Mouse (Mus musculus) heart, embryonic 15.5 days (tissue): ENCODE data around the gene Metap2. TPM values are rescaled to one million over a fixed set of nuclear protein-coding genes. Genes with fewer than 3 reads are reported as not detected.
A peak's percentile ranks its signal among the peaks of the same experiment; 100 is the strongest.

ENCODE experiments used
- ATAC-seq: fragments of 200-750 bp; cut with Nextera tagmentation; replicated peaks from 2 replicates; pipeline ENCODE4 v1.8.0; 2017; ENCODE audit warnings: low read depth, moderate TSS enrichment; ENCODE audit not compliant: insufficient number of reproducible peaks, insufficient read depth, low FRiP score
- H3K27ac ChIP-seq: fragments of 300-500 bp; sonication (generic); 2 replicates; pipeline ENCODE4 v1.5.1; 2015; ENCODE audit warnings: mild to moderate bottlenecking, inconsistent platforms
- H3K27me3 ChIP-seq: fragments of 300-500 bp; sonication (generic); 2 replicates; pipeline ENCODE4 v1.6.1; 2015; ENCODE audit warnings: inconsistent platforms
- H3K36me3 ChIP-seq: fragments of 300-500 bp; sonication (generic); 2 replicates; pipeline ENCODE4 v1.6.1; 2015; ENCODE audit warnings: mild to moderate bottlenecking, inconsistent platforms
- H3K4me1 ChIP-seq: fragments of 300-500 bp; sonication (generic); replicated peaks from 2 replicates; pipeline ENCODE4 v1.6.1; 2015; ENCODE audit warnings: inconsistent platforms
- H3K4me2 ChIP-seq: fragments of 300-500 bp; sonication (generic); 2 replicates; pipeline ENCODE4 v1.6.1; 2015; ENCODE audit warnings: inconsistent platforms, mild to moderate bottlenecking, moderate library complexity
- H3K4me3 ChIP-seq: fragments of 300-500 bp; sonication (generic); 2 replicates; pipeline ENCODE4 v1.5.1; 2015; ENCODE audit warnings: mild to moderate bottlenecking, inconsistent platforms
- H3K9ac ChIP-seq: fragments of 300-500 bp; sonication (generic); 2 replicates; pipeline ENCODE4 v1.6.1; 2015; ENCODE audit warnings: mild to moderate bottlenecking, inconsistent platforms
- H3K9me3 ChIP-seq: fragments of 300-500 bp; sonication (generic); replicated peaks from 2 replicates; pipeline ENCODE4 v1.6.1; 2016; ENCODE audit warnings: inconsistent platforms
- WGBS: fragments of 180-500 bp; shearing (Covaris S2); methylation state at CpG from one replicate; pipeline ENCODE4 v1.1.7; 2015; ENCODE audit warnings: mixed read lengths; 5-methylcytosine and 5-hydroxymethylcytosine counted together
- polyA plus RNA-seq: library from polyadenylated mRNA; unstranded; fragments of >200 nt; fragmentation: Nextera tagmentation; extraction: Ambion mirVana; gene quantifications from 2 replicates; pipeline ENCODE4 v1.2.1, GENCODE M21; 2015

The Metap2 gene
- polyA plus RNA-seq, 1 experiment from 2014 or later, result 156 TPM

DNA sequence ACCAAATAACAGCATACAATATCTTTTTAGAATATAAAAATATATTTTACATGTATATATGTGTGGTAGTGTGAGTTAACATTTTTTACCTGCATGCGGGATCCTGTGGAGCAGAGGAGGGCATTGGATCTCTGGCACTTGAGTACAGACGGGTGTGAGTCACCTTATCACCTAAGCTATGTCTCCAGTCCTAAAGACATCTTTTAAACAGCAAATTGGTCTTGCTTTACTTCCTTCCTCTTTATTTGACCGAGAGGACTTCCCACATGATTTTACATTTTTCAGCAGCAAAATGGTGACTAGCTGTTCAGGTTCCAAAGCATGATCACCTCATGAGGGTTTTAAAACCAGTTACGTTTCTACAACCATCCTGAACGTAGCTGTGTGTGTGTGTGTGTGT is 14.4 kb upstream of the Metap2 start:
- no peaks in the 10 kb centered on the region for H3K9me3 ChIP-seq
- no peaks in the 10 kb centered on the region for H3K27me3 ChIP-seq
- 63% methylated on average over 5 of the region's 5 CpGs for WGBS
- H3K4me3 ChIP-seq, result no peak overlapping the region
- H3K9ac ChIP-seq, result no peak overlapping the region
- peaks cover 4% of the 10 kb centered on the region; the same call in 1 of the 2 replicates for H3K4me1 ChIP-seq
- H3K4me2 ChIP-seq, result no peak overlapping the region
- no peak for ATAC-seq
- no peaks in the 10 kb centered on the region for H3K36me3 ChIP-seq
- no peak overlapping the region for H3K27ac ChIP-seq

DNA sequence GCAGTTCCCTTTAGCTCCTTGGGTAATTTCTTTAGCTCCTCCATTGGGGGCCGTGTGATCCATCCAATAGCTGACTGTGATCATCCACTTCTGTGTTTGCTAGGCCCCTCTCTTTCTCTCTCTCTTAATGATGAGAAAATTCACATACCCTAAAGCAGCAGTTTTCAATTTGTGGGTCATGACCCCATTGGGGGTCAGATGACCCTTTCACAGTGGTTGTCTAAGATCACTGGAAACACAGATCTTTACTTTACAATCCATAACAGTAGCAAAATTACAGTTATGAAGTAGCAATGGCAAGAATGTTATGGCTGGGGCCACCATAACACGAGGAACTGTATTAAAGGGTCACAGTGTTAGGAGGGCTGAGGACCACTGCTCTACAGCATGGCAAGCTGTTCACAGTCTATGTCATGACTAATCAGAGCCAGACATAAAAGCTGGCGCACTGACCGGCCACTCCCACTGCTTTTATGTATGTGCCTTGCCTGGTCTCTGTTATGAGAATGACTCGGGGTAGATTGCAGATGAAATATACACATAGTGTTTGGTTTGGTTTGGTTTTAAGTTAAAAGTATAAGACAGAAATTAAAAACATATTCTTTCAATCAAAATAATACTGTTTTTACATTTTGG is 13.0 kb upstream of the Metap2 start:
- Histone ChIP-seq H3K36me3 (no peaks in the 10 kb centered on the region), H3K9me3 (no peaks in the 10 kb centered on the region), H3K27ac (no peak overlapping the region), H3K4me1 (no peaks in the 10 kb centered on the region), H3K4me2 (no peak overlapping the region), H3K4me3 (no peak overlapping the region), H3K9ac (no peak overlapping the region), H3K27me3 (no peaks in the 10 kb centered on the region)
- WGBS, result 79% methylated on average over 5 of the region's 5 CpGs
- no peak for ATAC-seq

DNA sequence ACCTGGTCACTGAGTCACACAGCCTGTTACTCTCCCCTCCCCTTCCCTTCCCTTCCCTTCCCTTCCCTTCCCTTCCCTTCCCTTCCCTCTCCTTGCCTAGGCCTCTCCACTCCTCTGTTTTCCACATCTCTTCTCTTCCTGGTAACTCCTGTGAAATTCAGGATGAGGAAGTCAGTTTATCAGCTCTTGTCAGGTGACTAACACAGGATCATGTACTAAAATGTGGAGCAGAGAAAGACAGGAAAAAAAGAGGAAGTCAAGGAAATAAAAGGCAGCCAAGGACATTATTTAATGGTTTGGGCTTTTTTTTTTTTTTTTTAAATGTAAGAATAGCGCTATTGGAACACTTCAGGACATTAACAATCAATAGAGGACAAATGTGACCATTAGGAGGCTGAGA is 12.1 kb upstream of the Metap2 start:
- Histone ChIP-seq H3K9ac (no peak overlapping the region), H3K27ac (no peak overlapping the region), H3K4me2 (no peak overlapping the region), H3K4me3 (no peak overlapping the region), H3K4me1 (no peaks in the 10 kb centered on the region), H3K27me3 (no peaks in the 10 kb centered on the region), H3K36me3 (no peaks in the 10 kb centered on the region), H3K9me3 (no peaks in the 10 kb centered on the region)
- 92% methylated on average over 1 of the region's 1 CpGs for WGBS
- ATAC-seq, result no peak

GRCm38 (mm10) chr10:93908540-93908939 is 11.6 kb upstream of the Metap2 start:
- Histone ChIP-seq H3K4me3 (no peak overlapping the region), H3K4me2 (no peak overlapping the region), H3K4me1 (no peaks in the 10 kb centered on the region), H3K27ac (no peak overlapping the region), H3K9ac (no peak overlapping the region), H3K27me3 (no peaks in the 10 kb centered on the region), H3K36me3 (no peaks in the 10 kb centered on the region), H3K9me3 (no peaks in the 10 kb centered on the region)
- no peak for ATAC-seq
- WGBS, result 86% methylated on average over 7 of the region's 7 CpGs

DNA sequence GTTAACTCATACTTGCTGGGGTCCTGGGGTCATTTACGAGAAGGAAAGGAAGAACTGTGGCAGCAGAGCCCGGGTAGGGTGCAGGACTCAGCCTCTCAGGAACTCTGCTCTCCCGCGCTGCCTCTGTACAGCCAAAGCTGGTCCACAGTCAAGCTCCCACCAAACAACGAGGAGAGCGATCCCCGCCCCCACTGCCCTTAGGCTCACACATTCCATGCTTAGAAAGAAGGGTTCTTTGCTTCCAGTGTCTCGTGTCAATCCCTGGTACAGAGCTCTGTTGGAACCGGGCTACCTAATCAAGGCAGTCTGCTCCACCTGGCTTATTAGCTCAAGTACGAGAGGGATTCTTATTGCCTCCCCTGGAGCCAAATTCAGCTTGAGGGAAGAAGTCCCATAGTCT is 10.5 kb upstream of the Metap2 start:
- Histone ChIP-seq H3K27me3 (no peaks in the 10 kb centered on the region), H3K9me3 (no peaks in the 10 kb centered on the region), H3K4me1 (no peaks in the 10 kb centered on the region), H3K27ac (no peak overlapping the region), H3K36me3 (no peaks in the 10 kb centered on the region), H3K4me2 (no peak overlapping the region), H3K9ac (no peak overlapping the region), H3K4me3 (no peak overlapping the region)
- 54% methylated on average over 10 of the region's 10 CpGs for WGBS
- no peak for ATAC-seq

- Histone ChIP-seq H3K9me3 (no peaks in the 10 kb centered on the region), H3K4me2 (no peak overlapping the region), H3K9ac (no peak overlapping the region), H3K4me3 (no peak overlapping the region), H3K4me1 (no peaks in the 10 kb centered on the region), H3K27me3 (no peaks in the 10 kb centered on the region), H3K27ac (no peak overlapping the region), H3K36me3 (no peaks in the 10 kb centered on the region)
- WGBS, result 65% methylated on average over 11 of the region's 11 CpGs
- no peak for ATAC-seq
These were observed 3.0 kb upstream of the Metap2 start for GRCm38 (mm10) chr10:93899907-93900306.

DNA sequence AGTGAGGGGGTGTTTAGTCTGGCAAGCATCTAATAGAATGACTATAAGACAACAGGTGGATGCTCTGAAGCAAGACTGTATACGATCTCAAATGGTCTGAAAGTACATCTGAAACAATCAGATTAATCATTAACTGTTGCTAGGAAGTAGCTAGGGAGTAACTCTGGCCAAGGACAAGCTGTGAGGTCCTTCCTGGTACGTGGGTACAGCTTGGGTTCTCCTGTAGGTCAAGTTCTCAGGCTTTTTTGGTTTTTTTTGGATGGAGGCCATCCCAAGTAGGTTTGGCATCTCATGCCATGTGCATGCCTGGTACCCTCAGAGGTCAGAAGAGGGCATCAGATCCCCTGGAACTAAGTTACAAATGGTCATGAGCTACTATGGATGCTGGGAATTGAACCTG is 2.4 kb upstream of the Metap2 start:
- Histone ChIP-seq H3K4me1 (no peaks in the 10 kb centered on the region), H3K36me3 (no peaks in the 10 kb centered on the region), H3K27me3 (no peaks in the 10 kb centered on the region), H3K27ac (no peak overlapping the region), H3K4me2 (no peak overlapping the region), H3K4me3 (no peak overlapping the region), H3K9ac (no peak overlapping the region), H3K9me3 (no peaks in the 10 kb centered on the region)
- 59% methylated on average over 2 of the region's 2 CpGs for WGBS
- no peak for ATAC-seq

DNA sequence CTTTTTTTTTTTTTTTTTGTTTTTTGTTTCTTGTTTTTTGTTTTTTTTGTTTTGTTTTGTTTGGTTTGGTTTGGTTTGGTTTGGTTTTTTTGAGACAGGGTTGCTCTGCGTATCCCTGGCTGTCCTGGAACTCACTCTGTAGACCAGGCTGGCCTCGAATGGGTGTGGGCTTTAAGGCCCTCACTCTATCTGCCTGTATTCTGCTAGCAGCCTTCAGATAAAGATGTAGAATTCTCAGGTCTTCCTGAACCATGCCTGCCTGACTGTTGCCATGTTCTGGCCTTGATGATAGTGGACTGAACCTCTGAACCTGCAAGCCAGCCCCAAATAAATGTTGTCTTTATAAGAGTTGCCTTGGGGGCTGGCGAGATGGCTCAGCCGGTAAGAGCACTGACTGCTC is 4.3 kb downstream of the Metap2 start:
- no peak for ATAC-seq
- WGBS, result 82% methylated on average over 4 of the region's 4 CpGs

GRCm38 (mm10) chr10:93891031-93891430 is 5.9 kb downstream of the Metap2 start:
- no peak overlapping the region for H3K9ac ChIP-seq
- no peaks in the 10 kb centered on the region for H3K9me3 ChIP-seq
- H3K4me3 ChIP-seq, result no peak overlapping the region
- no peak overlapping the region for H3K27ac ChIP-seq
- 94% methylated on average over 1 of the region's 1 CpGs for WGBS
- H3K36me3 ChIP-seq, result peaks cover 4% of the 10 kb centered on the region
- no peak overlapping the region for H3K4me2 ChIP-seq
- H3K4me1 ChIP-seq, result peaks cover 11% of the 10 kb centered on the region
- no peaks in the 10 kb centered on the region for H3K27me3 ChIP-seq
- ATAC-seq, result no peak

More for the DNA sequence above, 4.3 kb downstream of the Metap2 start:
- no peak overlapping the region for H3K4me2 ChIP-seq
- no peaks in the 10 kb centered on the region for H3K27me3 ChIP-seq
- H3K27ac ChIP-seq, result no peak overlapping the region
- no peak overlapping the region for H3K4me3 ChIP-seq
- H3K9ac ChIP-seq, result no peak overlapping the region
- peaks cover 11% of the 10 kb centered on the region for H3K4me1 ChIP-seq
- H3K9me3 ChIP-seq, result no peaks in the 10 kb centered on the region
- H3K36me3 ChIP-seq, result no peaks in the 10 kb centered on the region

DNA sequence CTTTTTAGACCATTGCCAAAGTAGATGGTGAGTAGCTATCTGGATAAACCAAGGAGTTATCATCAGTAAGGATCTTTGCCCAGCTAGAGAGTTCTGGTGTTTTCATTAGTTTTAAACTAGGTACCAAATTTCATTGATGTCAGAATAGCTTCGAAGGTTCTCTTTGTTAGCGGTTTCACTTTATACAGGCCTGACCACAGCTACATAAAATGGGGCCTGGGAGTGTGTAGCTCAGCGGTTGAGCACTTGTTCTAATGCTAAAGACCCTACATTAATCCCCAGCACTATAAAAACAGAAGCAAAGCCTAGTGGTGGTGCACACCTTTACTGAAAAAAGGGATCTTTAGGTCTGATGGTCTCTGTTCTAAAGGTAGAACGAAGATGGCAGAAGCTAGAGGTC is 6.3 kb downstream of the Metap2 start:
- no peak for ATAC-seq
- no peak overlapping the region for H3K9ac ChIP-seq
- no peaks in the 10 kb centered on the region for H3K27me3 ChIP-seq
- no peaks in the 10 kb centered on the region for H3K9me3 ChIP-seq
- peak overlapping the region; percentile 99 for H3K4me3 ChIP-seq
- WGBS, result 73% methylated on average over 4 of the region's 4 CpGs
- H3K27ac ChIP-seq, result no peak overlapping the region
- peaks cover 7% of the 10 kb centered on the region for H3K36me3 ChIP-seq
- H3K4me2 ChIP-seq, result peak overlapping the region; percentile 78; the same call in 1 of the 2 replicates
- peaks cover 11% of the 10 kb centered on the region for H3K4me1 ChIP-seq

DNA sequence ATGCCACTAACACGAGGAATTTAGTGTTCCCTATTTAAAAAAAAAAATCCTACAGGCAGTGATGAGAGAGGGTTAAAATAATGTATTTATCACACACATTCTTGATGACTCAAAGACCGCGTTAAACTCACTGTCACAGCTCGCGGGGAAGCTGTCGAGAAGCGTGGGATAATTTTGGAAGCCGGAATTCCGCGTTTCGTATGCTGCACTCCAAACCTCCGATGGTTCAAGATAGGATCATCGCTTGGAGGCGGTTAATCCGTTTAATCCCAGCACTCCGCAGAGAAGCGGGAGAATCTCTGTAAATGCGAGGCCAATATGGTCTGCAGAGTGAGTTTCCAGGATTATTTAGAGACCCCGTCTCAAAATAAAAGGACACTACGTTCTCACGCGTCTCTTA is 6.9 kb downstream of the Metap2 start:
- no peak for ATAC-seq

GRCm38 (mm10) chr10:93889579-93889950 is 7.3 kb downstream of the Metap2 start:
- H3K36me3 ChIP-seq, result peaks cover 17% of the 10 kb centered on the region
- peaks cover 11% of the 10 kb centered on the region for H3K4me1 ChIP-seq
- H3K27ac ChIP-seq, result peak overlapping the region; percentile 90
- peak overlapping the region; percentile 78 for H3K4me2 ChIP-seq
- 1% methylated on average over 21 of the region's 30 CpGs for WGBS
- no peaks in the 10 kb centered on the region for H3K9me3 ChIP-seq
- no peaks in the 10 kb centered on the region for H3K27me3 ChIP-seq
- peak overlapping the region; percentile 91 for H3K9ac ChIP-seq
- peak; percentile 97 for ATAC-seq
- peak overlapping the region; percentile 99 for H3K4me3 ChIP-seq

More for the DNA sequence above, 6.9 kb downstream of the Metap2 start:
- H3K4me3 ChIP-seq, result peak overlapping the region; percentile 99
- peaks cover 13% of the 10 kb centered on the region for H3K36me3 ChIP-seq
- H3K27ac ChIP-seq, result peak overlapping the region; percentile 90
- H3K4me2 ChIP-seq, result peak overlapping the region; percentile 78
- peaks cover 11% of the 10 kb centered on the region for H3K4me1 ChIP-seq
- H3K27me3 ChIP-seq, result no peaks in the 10 kb centered on the region
- H3K9me3 ChIP-seq, result no peaks in the 10 kb centered on the region
- WGBS, result 1% methylated on average over 22 of the region's 22 CpGs
- H3K9ac ChIP-seq, result peak overlapping the region; percentile 91
